Mouse (Mus musculus) MEL (cell line): ENCODE data around the gene Arrb1. TPM values are rescaled to one million over a fixed set of nuclear protein-coding genes. Genes with fewer than 3 reads are reported as not detected.

Source experiments
- DNase-seq: peaks from one replicate; pipeline ENCODE4 v3.0.0; 2011; ENCODE audit warnings: low read depth, low spot score
- H3K27ac ChIP-seq: 2 replicates; pipeline ENCODE4 v1.5.1; 2012; ENCODE audit warnings: low read depth, mild to moderate bottlenecking, control low read depth, low read length, moderate library complexity; ENCODE audit not compliant: control insufficient read depth
- H3K27me3 ChIP-seq, 2 experiments: fragments of 150-350 bp in 1 of 2; sonication (generic) in 1 of 2; 2 replicates each; pipeline ENCODE4 v1.6.1; 2012; ENCODE audit warnings: low read length in 2 of 2, mild to moderate bottlenecking in 2 of 2, improper control_type of control experiment in 1 of 2, moderate library complexity in 1 of 2; ENCODE audit not compliant: insufficient read depth in 2 of 2, control insufficient read depth in 1 of 2
- H3K36me3 ChIP-seq, 2 experiments: 2 replicates each; pipeline ENCODE4 v1.6.1; 2012 to 2014; ENCODE audit warnings: low read length in 2 of 2, improper control_type of control experiment in 1 of 2, inconsistent platforms in 1 of 2, mild to moderate bottlenecking in 1 of 2; ENCODE audit not compliant: insufficient read depth in 2 of 2, control insufficient read depth in 1 of 2
- H3K4me1 ChIP-seq, 2 experiments: fragments of 150-350 bp in 1 of 2; sonication (generic) in 1 of 2; 2 replicates each; pipeline ENCODE4 v1.6.1; 2012; ENCODE audit warnings: low read length in 2 of 2, improper control_type of control experiment in 1 of 2, mild to moderate bottlenecking in 1 of 2; ENCODE audit not compliant: insufficient read depth in 2 of 2, control insufficient read depth in 1 of 2
- H3K4me3 ChIP-seq, 2 experiments: fragments of 150-350 bp in 1 of 2; sonication (generic) in 1 of 2; 2 replicates each; pipeline ENCODE4 v1.5.1; 2012; ENCODE audit warnings: low read depth in 2 of 2, low read length in 2 of 2, mild to moderate bottlenecking in 2 of 2, moderate library complexity in 2 of 2, control low read depth in 1 of 2, improper control_type of control experiment in 1 of 2; ENCODE audit not compliant: control insufficient read depth in 1 of 2, insufficient read depth in 1 of 2
- H3K79me2 ChIP-seq: 2 replicates; pipeline ENCODE4 v1.6.1; 2012; ENCODE audit warnings: mild to moderate bottlenecking, low read length, moderate library complexity; ENCODE audit not compliant: control insufficient read depth, poor library complexity, insufficient read depth
- H3K9ac ChIP-seq: 2 replicates; pipeline ENCODE4 v1.6.1; 2012; ENCODE audit warnings: low read depth, mild to moderate bottlenecking, control low read depth, low read length, moderate library complexity; ENCODE audit not compliant: control insufficient read depth, poor library complexity, severe bottlenecking
- H3K9me3 ChIP-seq: fragments of 150-350 bp; sonication (generic); replicated peaks from 2 replicates; pipeline ENCODE4 v1.6.1; 2012; ENCODE audit warnings: mild to moderate bottlenecking, low read length, improper control_type of control experiment, moderate library complexity; ENCODE audit not compliant: insufficient read depth
- BHLHE40 ChIP-seq: IDR thresholded peaks from 2 replicates; pipeline ENCODE4 v1.6.1; 2012; ENCODE audit warnings: low read depth, mild to moderate bottlenecking, inconsistent platforms, low read length, improper control_type of control experiment, borderline replicate concordance
- CHD2 ChIP-seq: IDR thresholded peaks from 2 replicates; pipeline ENCODE4 v1.6.1; 2011; ENCODE audit warnings: low read length, improper control_type of control experiment
- CTCF ChIP-seq, 3 experiments: IDR thresholded peaks in 2 of 3; conservative IDR thresholded peaks in 1 of 3; 2 replicates each; pipeline ENCODE4 v1.5.1; 2011 to 2012; ENCODE audit warnings: low read length in 3 of 3, low read depth in 2 of 3, mild to moderate bottlenecking in 2 of 3, improper control_type of control experiment in 1 of 3, inconsistent platforms in 1 of 3, mixed read lengths in 1 of 3, moderate library complexity in 1 of 3; ENCODE audit not compliant: control insufficient read depth in 1 of 3, insufficient read depth in 1 of 3, poor library complexity in 1 of 3, severe bottlenecking in 1 of 3
- E2F4 ChIP-seq: IDR thresholded peaks from 2 replicates; pipeline ENCODE4 v1.6.1; 2011; ENCODE audit warnings: low read depth, low read length, improper control_type of control experiment, borderline replicate concordance
- ELF1 ChIP-seq: IDR thresholded peaks from 2 replicates; pipeline ENCODE4 v1.6.1; 2014; ENCODE audit warnings: low read depth, mild to moderate bottlenecking, inconsistent platforms, low read length, improper control_type of control experiment, moderate library complexity
- EP300 ChIP-seq, 2 experiments: IDR thresholded peaks; 2 replicates each; pipeline ENCODE4 v1.6.1; 2011; ENCODE audit warnings: improper control_type of control experiment in 2 of 2, low read length in 2 of 2, low read depth in 1 of 2, mild to moderate bottlenecking in 1 of 2
- ETS1 ChIP-seq: IDR thresholded peaks from 2 replicates; pipeline ENCODE4 v1.6.1; 2012; ENCODE audit warnings: low read depth, mild to moderate bottlenecking, inconsistent platforms, low read length, improper control_type of control experiment, moderate library complexity
- GATA1 ChIP-seq: IDR thresholded peaks from 2 replicates; pipeline ENCODE4 v1.6.1; 2011; ENCODE audit warnings: low read depth, low read length, improper control_type of control experiment
- HCFC1 ChIP-seq: IDR thresholded peaks from 2 replicates; pipeline ENCODE4 v1.6.1; 2012; ENCODE audit warnings: low read depth, mild to moderate bottlenecking, inconsistent platforms, low read length, improper control_type of control experiment, moderate library complexity
- JUND ChIP-seq: IDR thresholded peaks from 2 replicates; pipeline ENCODE4 v1.6.1; 2011; ENCODE audit warnings: low read depth, mild to moderate bottlenecking, improper control_type of control experiment, low read length
- KAT2A ChIP-seq: conservative IDR thresholded peaks from 2 replicates; pipeline ENCODE4 v1.6.1; 2012; ENCODE audit warnings: low read depth, low read length, improper control_type of control experiment, inconsistent platforms
- MAFK ChIP-seq: IDR thresholded peaks from 2 replicates; pipeline ENCODE4 v1.6.1; 2011; ENCODE audit warnings: low read depth, mild to moderate bottlenecking, low read length, improper control_type of control experiment, borderline replicate concordance
- MAX ChIP-seq: IDR thresholded peaks from 2 replicates; pipeline ENCODE4 v1.6.1; 2011; ENCODE audit warnings: low read length, improper control_type of control experiment
- MAZ ChIP-seq: IDR thresholded peaks from 2 replicates; pipeline ENCODE4 v1.6.1; 2012; ENCODE audit warnings: low read depth, mild to moderate bottlenecking, inconsistent platforms, low read length, improper control_type of control experiment
- MEF2A ChIP-seq: IDR thresholded peaks from 2 replicates; pipeline ENCODE4 v1.6.1; 2014; ENCODE audit warnings: low read depth, mild to moderate bottlenecking, inconsistent platforms, low read length, improper control_type of control experiment; ENCODE audit not compliant: poor library complexity, insufficient replicate concordance, severe bottlenecking; ENCODE audit errors: extremely low read depth
- MXI1 ChIP-seq: IDR thresholded peaks from 2 replicates; pipeline ENCODE4 v1.6.1; 2011; ENCODE audit warnings: mild to moderate bottlenecking, low read depth, low read length, improper control_type of control experiment
- MYB ChIP-seq: IDR thresholded peaks from 2 replicates; pipeline ENCODE4 v1.6.1; 2011; ENCODE audit warnings: mild to moderate bottlenecking, low read depth, low read length, improper control_type of control experiment
- NELFE ChIP-seq: IDR thresholded peaks from 2 replicates; pipeline ENCODE4 v1.6.1; 2011; ENCODE audit warnings: low read depth, low read length, improper control_type of control experiment
- POLR2A ChIP-seq, 2 experiments: IDR thresholded peaks; 2 replicates each; pipeline ENCODE4 v1.6.1; 2011 to 2012; ENCODE audit warnings: low read length in 2 of 2, mild to moderate bottlenecking in 2 of 2, control low read depth in 1 of 2, improper control_type of control experiment in 1 of 2, low read depth in 1 of 2, moderate library complexity in 1 of 2; ENCODE audit not compliant: control insufficient read depth in 1 of 2, insufficient read depth in 1 of 2, poor library complexity in 1 of 2
- POLR2AphosphoS2 ChIP-seq: IDR thresholded peaks from 2 replicates; pipeline ENCODE4 v1.6.1; 2011; ENCODE audit warnings: low read length, improper control_type of control experiment
- POLR2AphosphoS5 ChIP-seq: IDR thresholded peaks from 2 replicates; pipeline ENCODE4 v1.6.1; 2012; ENCODE audit warnings: low read depth, borderline replicate concordance, mild to moderate bottlenecking, inconsistent platforms, low read length, moderate library complexity, mixed read lengths
- RAD21 ChIP-seq: IDR thresholded peaks from 2 replicates; pipeline ENCODE4 v1.6.1; 2011; ENCODE audit warnings: mild to moderate bottlenecking, low read depth, low read length, improper control_type of control experiment
- SIN3A ChIP-seq: IDR thresholded peaks from 2 replicates; pipeline ENCODE4 v1.6.1; 2012; ENCODE audit warnings: low read length, improper control_type of control experiment, inconsistent platforms
- SMC3 ChIP-seq: IDR thresholded peaks from 2 replicates; pipeline ENCODE4 v1.6.1; 2011; ENCODE audit warnings: low read depth, low read length, improper control_type of control experiment
- TAL1 ChIP-seq: IDR thresholded peaks from 2 replicates; pipeline ENCODE4 v1.6.1; 2012; ENCODE audit warnings: mild to moderate bottlenecking, inconsistent platforms, low read length, moderate library complexity, mixed read lengths
- TBP ChIP-seq: IDR thresholded peaks from 2 replicates; pipeline ENCODE4 v1.8.0; 2011; ENCODE audit warnings: low read depth, low read length, improper control_type of control experiment
- TCF12 ChIP-seq: IDR thresholded peaks from 2 replicates; pipeline ENCODE4 v1.6.1; 2014; ENCODE audit warnings: low read depth, mild to moderate bottlenecking, inconsistent platforms, low read length, improper control_type of control experiment, moderate library complexity
- UBTF ChIP-seq: IDR thresholded peaks from 2 replicates; pipeline ENCODE4 v1.6.1; 2012; ENCODE audit warnings: low read depth, mild to moderate bottlenecking, inconsistent platforms, low read length, improper control_type of control experiment, moderate library complexity, borderline replicate concordance; ENCODE audit not compliant: insufficient read depth
- USF1 ChIP-seq: IDR thresholded peaks from 2 replicates; pipeline ENCODE4 v1.6.1; 2014; ENCODE audit warnings: low read depth, mild to moderate bottlenecking, inconsistent platforms, low read length, improper control_type of control experiment, moderate library complexity
- USF2 ChIP-seq, 2 experiments: IDR thresholded peaks; 2 replicates each; pipeline ENCODE4 v1.6.1; 2011 to 2012; ENCODE audit warnings: improper control_type of control experiment in 2 of 2, low read length in 2 of 2, borderline replicate concordance in 1 of 2, inconsistent platforms in 1 of 2, low read depth in 1 of 2, mild to moderate bottlenecking in 1 of 2; ENCODE audit not compliant: insufficient read depth in 1 of 2
- ZC3H11A ChIP-seq: IDR thresholded peaks from 2 replicates; pipeline ENCODE4 v1.6.1; 2012; ENCODE audit warnings: low read depth, mild to moderate bottlenecking, inconsistent platforms, low read length, improper control_type of control experiment
- ZKSCAN1 ChIP-seq: IDR thresholded peaks from 2 replicates; pipeline ENCODE4 v1.6.1; 2012; ENCODE audit warnings: low read depth, mild to moderate bottlenecking, inconsistent platforms, low read length, improper control_type of control experiment, moderate library complexity
- ZMIZ1 ChIP-seq: IDR thresholded peaks from 2 replicates; pipeline ENCODE4 v1.6.1; 2012; ENCODE audit warnings: low read depth, mild to moderate bottlenecking, inconsistent platforms, low read length, improper control_type of control experiment, moderate library complexity
- ZNF384 ChIP-seq: IDR thresholded peaks from 2 replicates; pipeline ENCODE4 v1.6.1; 2012; ENCODE audit warnings: low read depth, mild to moderate bottlenecking, inconsistent platforms, low read length, improper control_type of control experiment
- polyA plus RNA-seq, 2 experiments: library from polyadenylated mRNA; stranded (reverse) in 1 of 2; unstranded in 1 of 2; fragments of >175 nt in 1 of 2; fragments of >200 nt in 1 of 2; gene quantifications; 2 replicates each; pipeline versions ENCODE4 v1.2.1 to v1.2.4; 2012; ENCODE audit warnings: low replicate concordance in 2 of 2, low read depth in 1 of 2; ENCODE audit not compliant: insufficient read length in 2 of 2, insufficient read depth in 1 of 2, missing spikeins in 1 of 2
- total RNA-seq: library from RNA; depleted of rRNA; stranded (reverse); fragments of 300-350 nt; gene quantifications from 2 replicates; pipeline ENCODE4 v1.2.3, GENCODE M21; 2012; rRNA removed

Gene Arrb1
- total RNA-seq = 44.3 and 62.7 TPM in 2 replicates
- 10 to 100 TPM; 27.0 to 67.7 TPM for polyA plus RNA-seq

DNA sequence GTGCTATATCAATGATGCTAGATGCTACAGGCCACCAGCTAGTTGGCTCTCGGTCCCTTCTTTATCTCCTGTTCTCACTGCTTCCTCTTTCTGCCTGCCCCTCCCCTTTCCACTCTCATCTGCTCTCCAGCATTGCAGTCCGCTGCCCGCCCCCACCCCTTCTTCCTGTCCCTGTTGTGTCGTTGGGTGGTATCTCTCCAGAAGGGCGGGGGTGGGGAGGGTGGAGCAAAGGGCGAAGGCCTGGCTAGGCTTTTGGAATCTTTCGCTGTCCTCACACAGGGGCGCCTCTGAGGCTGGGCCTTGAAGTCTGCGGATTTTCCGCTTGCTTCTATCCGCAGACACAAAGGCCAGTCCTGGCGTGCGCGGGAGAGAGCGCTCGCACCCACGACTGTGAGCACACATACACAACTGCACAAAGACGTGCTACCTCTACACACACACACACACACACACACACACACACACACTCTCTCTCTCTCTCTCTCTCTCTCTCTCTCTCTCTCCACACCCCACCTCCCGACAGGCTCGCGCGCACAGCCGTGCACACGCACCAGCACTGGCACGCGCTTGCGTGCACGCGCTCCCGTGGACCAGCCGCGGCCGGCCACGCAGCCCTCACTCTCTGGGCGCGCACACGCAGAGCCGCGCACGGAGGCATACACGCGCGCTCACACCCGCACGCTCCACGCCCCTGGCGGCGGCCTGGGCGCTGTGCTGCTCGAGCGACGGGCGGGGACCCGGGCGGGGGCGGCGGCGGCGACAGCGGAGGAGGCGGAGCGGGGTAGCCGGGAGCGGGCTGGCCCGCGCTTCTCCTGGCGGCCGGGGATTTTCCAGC, at the start of gene Arrb1:
TSS of gene Arrb1 (plus strand) at position 566 of the 835 bp plus-strand sequence.
- DNase-seq = peak; percentile 100
- Histone ChIP-seq H3K27ac (peak within 1 kb of the TSS; percentile 99), H3K36me3 (peaks cover 0 to 59% of the 10 kb centered on the region in 2 experiments; a peak in 2 of 4 replicates), H3K4me3 (peak within 1 kb of the TSS; percentile 71 to 92), H3K4me1 (peaks cover 19 to 69% of the 10 kb centered on the region in 2 experiments), H3K27me3 (no peaks in the 10 kb centered on the region), H3K9ac (peak within 1 kb of the TSS; percentile 89), H3K79me2 (peaks cover 40% of the 10 kb centered on the region), H3K9me3 (no peaks in the 10 kb centered on the region)
- TF ChIP-seq MAX = peak; percentile 52
- peak; percentile 35 for TF ChIP-seq MYB
- TF ChIP-seq TCF12 = peak; percentile 83
- peak; percentile 97 for TF ChIP-seq JUND
- TF ChIP-seq POLR2A (IDR thresholded peaks at IDR 0.05; ENCODE audit: control insufficient read depth in 1 of 2, insufficient read depth in 1 of 2, low read depth in 1 of 2, low read length in 2 of 2, poor library complexity in 1 of 2) = peak; percentile 87 to 90
- no peak for TF ChIP-seq ZC3H11A
- peak; percentile 61; the same call in 1 of the 2 replicates for TF ChIP-seq MXI1
- peak; percentile 83 for TF ChIP-seq ZMIZ1
- peak; percentile 55 for TF ChIP-seq TBP
- TF ChIP-seq E2F4 = no peak
- TF ChIP-seq KAT2A = no peak; the same call in 1 of the 2 replicates
- 0 out of 2 replicates have a peak, but pooled peaks have one; percentile 0 for TF ChIP-seq MEF2A
- TF ChIP-seq POLR2AphosphoS2 = peak; percentile 82
- TF ChIP-seq POLR2AphosphoS5 = peak; percentile 75; the same call in 1 of the 2 replicates
- TF ChIP-seq ZNF384 = no peak
- TF ChIP-seq MAZ = peak; percentile 99
- peak; percentile 83 for TF ChIP-seq SIN3A
- peak; percentile 64 to 93 for TF ChIP-seq EP300 (IDR thresholded peaks at IDR 0.05; ENCODE audit: low read depth in 1 of 2, low read length in 2 of 2)
- no peak for TF ChIP-seq UBTF
- TF ChIP-seq SMC3 = 0 out of 2 replicates have a peak, but pooled peaks have one; percentile 2
- TF ChIP-seq HCFC1 = peak; percentile 62; the same call in 1 of the 2 replicates
- TF ChIP-seq NELFE = peak; percentile 78
- peak; percentile 67 for TF ChIP-seq TAL1
- peak; percentile 79 for TF ChIP-seq ELF1
- peak in 1 of 3 experiments; percentile 10; a peak in 1 of 6 replicates for TF ChIP-seq CTCF (IDR thresholded peaks at IDR 0.05 in 2 of 3, conservative IDR thresholded peaks at IDR 0.05 in 1 of 3; ENCODE audit: control insufficient read depth in 1 of 3, insufficient read depth in 1 of 3, low read depth in 2 of 3, low read length in 3 of 3, poor library complexity in 1 of 3, severe bottlenecking in 1 of 3)
- no peak for TF ChIP-seq ZKSCAN1
- TF ChIP-seq RAD21 = no peak
- no peak for TF ChIP-seq USF2 (IDR thresholded peaks at IDR 0.05; ENCODE audit: borderline replicate concordance in 1 of 2, insufficient read depth in 1 of 2, low read depth in 1 of 2, low read length in 2 of 2)
- TF ChIP-seq CHD2 = no peak
- TF ChIP-seq GATA1 = peak; percentile 75
- TF ChIP-seq ETS1 = peak; percentile 82
- TF ChIP-seq MAFK = no peak
- no peak for TF ChIP-seq USF1
- TF ChIP-seq BHLHE40 = peak; percentile 50; the same call in 1 of the 2 replicates
